Mouse (Mus musculus) hindbrain, embryonic 12.5 days (tissue): ENCODE measurements around the gene 2410137M14Rik. TPM values are rescaled to one million over a fixed set of nuclear protein-coding genes. Genes with fewer than 3 reads are reported as not detected.
"Not testable (repeated sequence)": the region's sequence is repeated elsewhere in the genome, so short reads cannot be mapped to it uniquely, and the experiment has no call there.

Source experiments
- ATAC-seq: fragments of 200-750 bp; cut with Nextera tagmentation; 2 replicates; pipeline ENCODE4 v1.8.0; 2017; ENCODE audit warnings: moderate TSS enrichment; ENCODE audit not compliant: low FRiP score
- H3K27ac ChIP-seq: fragments of 300-500 bp; sonication (generic); 2 replicates; pipeline ENCODE4 v1.5.1; 2016; ENCODE audit warnings: mild to moderate bottlenecking
- H3K27me3 ChIP-seq: fragments of 300-500 bp; sonication (generic); 2 replicates; pipeline ENCODE4 v1.6.1; 2016; ENCODE audit warnings: mild to moderate bottlenecking
- H3K36me3 ChIP-seq: fragments of 300-500 bp; sonication (generic); 2 replicates; pipeline ENCODE4 v1.6.1; 2016; ENCODE audit warnings: mild to moderate bottlenecking
- H3K4me1 ChIP-seq: fragments of 300-500 bp; sonication (generic); 2 replicates; pipeline ENCODE4 v1.6.1; 2016
- H3K4me2 ChIP-seq: fragments of 300-500 bp; sonication (generic); replicated peaks from 2 replicates; pipeline ENCODE4 v1.6.1; 2016; ENCODE audit warnings: mild to moderate bottlenecking
- H3K4me3 ChIP-seq: fragments of 300-500 bp; sonication (generic); 2 replicates; pipeline ENCODE4 v1.5.1; 2016; ENCODE audit warnings: mild to moderate bottlenecking
- H3K9ac ChIP-seq: fragments of 300-500 bp; sonication (generic); 2 replicates; pipeline ENCODE4 v1.6.1; 2016; ENCODE audit warnings: mild to moderate bottlenecking, moderate library complexity
- H3K9me3 ChIP-seq: fragments of 300-500 bp; sonication (generic); replicated peaks from 2 replicates; pipeline ENCODE4 v1.6.1; 2016; ENCODE audit warnings: mild to moderate bottlenecking
- WGBS: fragments of 180-500 bp; shearing (Covaris S2); methylation state at CpG from one replicate; pipeline ENCODE4 v1.1.7; 2016; 5-methylcytosine and 5-hydroxymethylcytosine counted together
- polyA plus RNA-seq: library from polyadenylated mRNA; unstranded; fragments of >200 nt; fragmentation: Nextera tagmentation; extraction: Ambion mirVana; gene quantifications from 2 replicates; pipeline ENCODE4 v1.2.1, GENCODE M21; 2016

The 2410137M14Rik gene
- polyA plus RNA-seq, 1 experiment from 2014 or later: 0.50 TPM

DNA sequence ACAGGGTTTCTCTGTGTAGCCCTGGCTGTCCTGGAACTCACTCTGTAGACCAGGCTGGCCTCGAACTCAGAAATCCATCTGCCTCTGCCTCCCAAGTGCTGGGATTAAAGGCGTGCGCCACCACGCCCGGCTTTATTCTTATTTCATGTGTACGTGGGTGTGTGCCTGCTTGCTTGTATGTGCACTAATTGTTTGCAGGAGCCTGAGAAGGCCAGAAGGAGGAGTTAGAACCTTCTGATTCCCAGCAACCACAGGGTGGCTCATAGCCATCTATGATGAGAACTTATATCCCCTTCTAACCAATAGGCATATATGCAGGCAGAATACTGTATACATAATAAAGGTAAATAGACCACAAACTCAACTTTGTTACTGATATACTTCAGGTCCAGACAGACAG, 9.6 kb upstream of the 2410137M14Rik start:
- H3K27ac ChIP-seq, H3K4me3 ChIP-seq, H3K4me2 ChIP-seq, H3K9me3 ChIP-seq, H3K4me1 ChIP-seq, H3K36me3 ChIP-seq, H3K9ac ChIP-seq, ATAC-seq: not testable (repeated sequence)
- peaks cover 30% of the 10 kb centered on the region for H3K27me3 ChIP-seq
- WGBS: 85% methylated on average over 6 of the region's 6 CpGs

DNA sequence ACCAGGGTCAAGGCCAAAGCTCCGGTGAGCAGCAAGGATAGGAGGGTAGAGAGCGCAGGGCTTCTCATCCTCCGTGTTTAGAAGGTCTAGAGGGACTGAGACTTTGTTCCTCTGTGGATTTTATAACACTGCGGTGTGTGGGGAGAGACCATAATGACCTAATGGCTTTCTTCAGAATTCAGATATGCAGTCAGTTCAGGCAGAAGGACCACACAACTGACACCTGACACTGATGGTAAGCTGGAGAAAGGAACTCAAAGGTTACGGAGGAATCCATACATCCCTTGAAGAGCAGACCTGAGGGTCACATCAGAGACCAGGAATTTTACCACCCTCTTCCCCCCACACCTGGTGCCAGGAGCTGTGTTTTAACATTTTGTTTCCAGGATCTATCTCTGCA, 8.4 kb upstream of the 2410137M14Rik start, which contains the start of gene H2-M5:
H2-M5 (minus strand) TSS at position 101 of the 400 bp plus-strand sequence.
- Histone ChIP-seq H3K4me1 (no peaks in the 10 kb centered on the region), H3K27ac (no peak within 1 kb of the TSS), H3K9ac (0 out of 2 replicates have a peak within 1 kb of the TSS, but pooled peaks have one; percentile 32), H3K4me3 (0 out of 2 replicates have a peak within 1 kb of the TSS, but pooled peaks have one; percentile 13), H3K36me3 (no peaks in the 10 kb centered on the region), H3K27me3 (peaks cover 30% of the 10 kb centered on the region), H3K4me2 (peak within 1 kb of the TSS; percentile 9; the same call in 1 of the 2 replicates), H3K9me3 (no peaks in the 10 kb centered on the region)
- no peak for ATAC-seq
- 24% methylated on average over 5 of the region's 5 CpGs for WGBS

DNA sequence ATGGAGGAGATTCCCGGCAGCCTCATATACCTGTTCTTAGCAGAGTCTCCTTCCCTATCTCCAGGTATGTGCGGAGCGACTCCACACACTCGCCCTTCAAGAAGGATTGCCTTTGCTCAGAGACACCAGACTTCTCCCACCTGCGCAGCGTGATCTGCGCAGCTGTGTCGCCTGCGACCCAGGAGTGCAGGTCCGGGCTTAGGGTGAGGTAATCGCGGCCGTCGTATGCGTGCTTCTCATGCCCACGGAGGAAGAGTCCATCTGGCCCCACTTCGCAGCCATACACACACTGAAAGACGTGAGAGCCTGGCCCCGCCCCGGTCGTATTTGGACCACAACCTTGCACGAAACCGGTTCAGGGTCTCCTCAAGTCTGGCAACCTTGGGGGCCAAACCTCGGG, 7.4 kb upstream of the 2410137M14Rik start:
- H3K27me3 ChIP-seq: peaks cover 30% of the 10 kb centered on the region
- ATAC-seq: no peak

DNA sequence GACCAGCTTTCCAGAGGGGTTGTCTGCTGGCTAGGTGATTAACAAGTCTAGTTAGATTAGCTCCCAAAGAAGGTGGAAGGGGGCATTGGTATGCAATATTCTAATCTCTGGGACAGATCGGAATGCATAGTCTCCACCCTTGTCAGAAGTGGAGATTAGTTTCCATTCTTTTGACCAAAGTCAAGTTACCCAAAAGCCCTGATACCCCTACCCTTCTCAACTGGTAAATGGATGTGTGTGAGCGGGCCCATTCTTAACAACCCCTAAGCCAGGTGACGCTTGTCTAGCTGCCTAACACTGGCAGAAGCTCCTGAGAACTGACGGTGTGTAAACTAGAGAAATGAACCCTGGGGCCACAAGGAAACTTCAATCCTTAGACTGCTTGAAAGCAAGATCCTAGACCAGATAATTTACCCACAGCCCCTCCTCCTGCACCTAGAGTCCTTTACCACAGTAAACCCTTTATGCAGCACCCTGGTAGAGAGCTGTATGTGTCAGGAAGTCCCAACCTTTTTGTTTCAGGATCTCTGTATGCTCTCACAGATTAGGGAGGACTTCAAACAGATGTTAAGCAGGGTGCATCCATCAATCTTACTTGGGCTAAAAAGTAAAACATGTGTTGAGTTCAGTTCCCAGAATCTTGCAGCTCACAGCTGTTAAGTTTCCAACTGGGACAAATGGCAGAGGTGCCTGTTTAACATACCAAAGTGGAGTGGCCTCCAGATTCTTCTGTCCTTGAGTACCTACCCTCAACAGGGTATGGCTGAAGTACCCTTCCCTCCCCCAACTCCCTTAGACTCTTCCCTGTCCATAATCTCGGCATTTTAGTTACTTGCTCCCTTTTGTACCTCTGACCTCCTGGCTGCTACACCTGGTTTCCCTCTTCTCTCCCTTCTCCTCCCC, 1.5 kb upstream of the 2410137M14Rik start:
- H3K9me3 ChIP-seq: no peaks in the 10 kb centered on the region
- H3K9ac ChIP-seq: no peak overlapping the region
- 0 out of 2 replicates have a peak, but pooled peaks cover 2% of the 10 kb centered on the region for H3K4me1 ChIP-seq
- no peaks in the 10 kb centered on the region for H3K36me3 ChIP-seq
- 45% methylated on average over 5 of the region's 5 CpGs for WGBS
- no peak for ATAC-seq
- H3K27ac ChIP-seq: no peak overlapping the region
- H3K4me2 ChIP-seq: no peak overlapping the region
- no peak overlapping the region for H3K4me3 ChIP-seq
- H3K27me3 ChIP-seq: peaks cover 24% of the 10 kb centered on the region

More for the DNA sequence above, 7.4 kb upstream of the 2410137M14Rik start:
- Histone ChIP-seq H3K36me3 (no peaks in the 10 kb centered on the region), H3K4me3 (0 out of 2 replicates have a peak overlapping the region, but pooled peaks have one; percentile 13), H3K4me1 (no peaks in the 10 kb centered on the region), H3K9ac (0 out of 2 replicates have a peak overlapping the region, but pooled peaks have one; percentile 32), H3K4me2 (peak overlapping the region; percentile 9; the same call in 1 of the 2 replicates), H3K9me3 (no peaks in the 10 kb centered on the region), H3K27ac (no peak overlapping the region)
- WGBS: 8% methylated on average over 24 of the region's 24 CpGs

DNA sequence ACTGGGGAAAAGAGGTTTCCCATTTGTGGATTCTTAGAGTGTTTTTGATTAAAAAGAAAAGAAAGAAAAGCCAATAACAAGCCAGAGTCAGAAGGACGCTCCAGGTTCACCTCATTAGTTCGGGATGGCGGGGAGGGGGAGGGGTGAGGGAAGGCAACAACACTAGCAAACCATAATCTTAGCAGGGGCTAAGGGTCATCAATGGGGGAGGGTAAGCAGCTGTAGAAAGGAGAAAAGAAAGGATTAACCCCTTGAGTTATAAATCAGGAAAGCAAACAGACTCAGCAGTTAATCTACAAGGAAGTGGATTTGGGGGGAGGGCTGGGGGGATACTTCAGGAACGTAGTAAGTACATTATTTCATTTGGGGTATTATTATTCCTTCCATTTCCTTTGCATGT, 808 bp upstream of the 2410137M14Rik start:
- H3K9me3 ChIP-seq: no peaks in the 10 kb centered on the region
- no peak overlapping the region for H3K4me2 ChIP-seq
- no peak for ATAC-seq
- WGBS: 16% methylated on average over 4 of the region's 4 CpGs
- H3K27me3 ChIP-seq: peaks cover 19% of the 10 kb centered on the region
- H3K9ac ChIP-seq: no peak overlapping the region
- no peak overlapping the region for H3K4me3 ChIP-seq
- H3K36me3 ChIP-seq: no peaks in the 10 kb centered on the region
- H3K4me1 ChIP-seq: 0 out of 2 replicates have a peak, but pooled peaks cover 2% of the 10 kb centered on the region
- H3K27ac ChIP-seq: no peak overlapping the region

DNA sequence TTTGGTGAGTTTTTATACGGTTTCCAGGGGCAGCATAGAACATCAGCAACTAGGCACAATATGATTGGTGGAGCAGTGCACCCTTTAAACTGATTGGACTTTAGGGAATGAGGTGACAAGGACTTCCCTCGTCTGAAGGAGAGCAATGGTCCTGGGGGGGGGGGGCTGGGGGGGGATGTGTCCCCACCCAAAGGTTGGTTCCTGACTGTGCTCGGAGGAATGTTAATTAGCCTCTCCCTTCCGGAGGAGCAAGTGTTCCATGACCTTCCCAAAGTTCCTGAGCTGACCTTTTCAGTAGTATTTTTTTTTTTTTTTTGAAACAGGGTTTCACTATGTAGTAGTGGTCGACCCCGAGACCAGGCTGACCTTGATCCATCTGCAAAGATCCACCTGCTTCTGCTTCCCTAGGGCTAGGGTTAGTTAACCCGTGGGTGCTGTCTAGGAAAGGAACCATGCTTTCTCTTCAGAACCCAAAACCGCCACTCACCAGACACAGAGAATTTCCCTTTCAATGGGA, 7.7 kb downstream of the 2410137M14Rik start:
- Histone ChIP-seq H3K4me2 (no peak overlapping the region), H3K27ac (no peak overlapping the region), H3K9me3 (no peaks in the 10 kb centered on the region), H3K27me3 (no peaks in the 10 kb centered on the region), H3K4me1 (no peaks in the 10 kb centered on the region), H3K36me3 (no peaks in the 10 kb centered on the region), H3K4me3 (no peak overlapping the region), H3K9ac (no peak overlapping the region)
- 71% methylated on average over 8 of the region's 8 CpGs for WGBS
- ATAC-seq: no peak

DNA sequence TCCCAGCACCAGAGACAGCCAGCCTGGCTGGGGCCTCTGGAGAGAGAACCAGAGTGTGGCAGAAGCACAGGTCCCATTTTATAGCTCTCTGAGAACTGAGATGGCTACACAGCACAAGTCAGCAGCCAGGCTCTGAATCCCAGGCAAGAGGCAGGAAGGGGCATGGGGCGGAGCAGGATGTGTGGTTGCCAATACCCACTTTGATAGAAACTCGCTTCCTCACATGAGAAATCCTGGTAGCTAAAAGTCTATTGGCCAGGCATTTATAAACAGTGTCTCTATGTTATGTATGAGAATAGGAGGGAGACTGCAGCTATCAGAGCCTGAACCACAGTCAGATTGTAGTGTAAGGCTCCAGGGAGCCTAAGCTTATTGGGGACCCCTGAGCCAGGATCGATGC, 8.2 kb downstream of the 2410137M14Rik start:
- Histone ChIP-seq H3K27ac (no peak overlapping the region), H3K9me3 (no peaks in the 10 kb centered on the region), H3K4me2 (no peak overlapping the region), H3K36me3 (no peaks in the 10 kb centered on the region), H3K4me1 (no peaks in the 10 kb centered on the region), H3K4me3 (no peak overlapping the region), H3K9ac (no peak overlapping the region), H3K27me3 (no peaks in the 10 kb centered on the region)
- ATAC-seq: no peak
- 91% methylated on average over 3 of the region's 3 CpGs for WGBS

DNA sequence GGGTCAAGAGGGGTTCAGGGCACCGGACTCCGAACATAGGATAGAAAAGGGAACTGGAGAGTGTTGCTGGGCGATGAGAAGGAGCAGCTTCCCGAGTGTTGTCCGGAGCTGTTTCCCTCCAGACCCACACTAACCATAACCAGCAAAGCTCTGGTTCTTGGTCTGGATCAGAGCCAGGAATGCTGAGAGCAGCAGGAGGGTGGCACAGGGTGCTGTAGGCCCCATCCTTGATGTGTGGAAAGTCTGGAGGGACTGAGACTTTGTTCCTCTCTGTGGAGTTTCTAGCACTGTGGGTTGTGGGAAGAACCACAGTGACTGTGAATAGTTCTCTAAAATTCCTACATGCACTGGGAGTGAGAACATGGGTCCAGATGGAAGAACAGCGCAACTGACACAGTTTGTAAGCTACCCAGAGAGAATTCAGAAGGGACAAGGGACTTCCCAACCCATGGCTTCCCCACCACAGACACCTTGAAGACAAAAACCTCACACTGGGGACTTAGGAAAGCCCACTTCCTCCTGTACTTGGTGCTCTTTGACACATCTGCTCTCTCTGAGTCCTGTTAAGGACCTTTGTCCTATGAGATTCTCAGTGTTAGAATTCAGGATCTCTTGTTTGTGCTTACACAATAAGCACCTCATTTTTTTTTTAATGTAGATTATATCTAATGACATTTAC, 9.7 kb downstream of the 2410137M14Rik start:
- no peaks in the 10 kb centered on the region for H3K4me1 ChIP-seq
- H3K4me2 ChIP-seq: no peak overlapping the region
- no peak for ATAC-seq
- H3K36me3 ChIP-seq: no peaks in the 10 kb centered on the region
- no peaks in the 10 kb centered on the region for H3K27me3 ChIP-seq
- H3K9me3 ChIP-seq: no peaks in the 10 kb centered on the region
- H3K9ac ChIP-seq: no peak overlapping the region
- H3K4me3 ChIP-seq: no peak overlapping the region
- 89% methylated on average over 6 of the region's 6 CpGs for WGBS
- H3K27ac ChIP-seq: no peak overlapping the region

DNA sequence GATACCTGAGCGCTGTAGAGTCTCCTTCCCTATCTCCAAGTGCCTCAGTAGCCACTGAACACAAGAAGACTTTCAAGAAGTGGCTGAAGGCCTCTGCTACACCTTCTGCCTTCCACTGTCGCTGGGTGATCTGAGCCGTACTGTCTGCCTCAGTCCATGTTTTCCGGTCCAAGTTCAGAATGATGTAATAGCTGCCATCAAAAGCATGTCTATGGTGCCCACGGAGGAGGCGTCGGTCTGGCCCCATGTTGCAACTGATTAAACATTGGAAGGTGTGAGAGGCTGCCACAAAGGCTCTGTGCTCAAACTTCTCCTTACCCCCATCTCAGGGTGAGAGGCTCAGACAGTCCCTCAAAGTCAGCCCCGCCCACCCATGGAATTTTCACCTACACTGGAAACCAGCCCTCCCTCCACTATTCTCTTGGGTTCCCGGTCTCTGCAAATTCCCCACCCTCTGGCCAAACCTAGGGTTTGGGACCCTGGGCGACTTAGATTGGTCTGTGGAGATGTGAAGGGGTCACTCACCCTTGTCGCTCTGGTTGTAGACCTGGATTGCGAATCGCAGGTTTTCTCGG, 10.6 kb downstream of the 2410137M14Rik start:
- Histone ChIP-seq H3K9ac (no peak overlapping the region), H3K4me2 (no peak overlapping the region), H3K9me3 (no peaks in the 10 kb centered on the region), H3K36me3 (no peaks in the 10 kb centered on the region), H3K27ac (no peak overlapping the region), H3K4me1 (no peaks in the 10 kb centered on the region), H3K27me3 (no peaks in the 10 kb centered on the region), H3K4me3 (no peak overlapping the region)
- ATAC-seq: no peak
- WGBS: 85% methylated on average over 14 of the region's 14 CpGs

DNA sequence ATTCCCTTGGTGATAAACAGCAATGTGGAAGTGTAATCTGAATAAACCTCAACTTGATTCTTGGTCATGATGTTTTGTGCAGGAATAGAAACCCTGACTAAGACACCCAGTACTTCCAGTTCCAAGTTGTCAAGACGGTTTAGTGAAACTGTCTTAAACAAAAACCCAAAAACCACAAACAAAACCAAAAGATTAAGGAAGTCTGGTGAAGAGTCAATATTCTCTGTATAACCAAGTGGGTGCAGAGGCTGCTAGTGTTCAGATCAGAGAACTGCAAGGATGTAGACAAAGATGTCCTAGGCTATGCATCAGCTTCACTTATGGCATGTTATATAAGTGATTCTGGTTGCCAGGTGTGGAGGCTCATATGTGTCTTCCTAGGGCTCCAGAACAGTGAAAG, 14.2 kb downstream of the 2410137M14Rik start:
- H3K9ac ChIP-seq: no peak overlapping the region
- H3K27me3 ChIP-seq: no peaks in the 10 kb centered on the region
- no peak overlapping the region for H3K27ac ChIP-seq
- ATAC-seq: no peak
- H3K4me1 ChIP-seq: no peaks in the 10 kb centered on the region
- no peaks in the 10 kb centered on the region for H3K9me3 ChIP-seq
- H3K4me2 ChIP-seq: no peak overlapping the region
- H3K4me3 ChIP-seq: no peak overlapping the region
- WGBS: 85% methylated on average over 1 of the region's 1 CpGs
- no peaks in the 10 kb centered on the region for H3K36me3 ChIP-seq

DNA sequence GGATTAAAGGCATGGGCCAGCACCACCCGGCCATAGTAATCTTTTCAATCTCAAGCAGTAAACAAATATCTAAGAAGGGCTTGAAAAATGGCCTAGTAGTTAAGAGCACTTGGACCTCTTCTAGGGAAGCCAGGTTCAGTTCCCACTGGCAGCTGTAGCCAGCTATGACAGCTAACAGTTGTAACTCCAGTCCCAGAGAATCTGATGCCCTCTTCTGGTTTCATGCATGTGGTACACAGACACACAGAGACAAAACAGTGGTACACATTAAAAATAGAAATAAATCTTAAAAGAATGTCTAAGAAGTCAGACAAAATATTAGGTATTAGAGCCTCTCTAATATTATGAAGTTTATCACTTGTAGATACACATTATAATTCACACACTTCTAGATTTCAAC, 19.9 kb downstream of the 2410137M14Rik start:
- H3K4me2 ChIP-seq: no peak overlapping the region
- H3K27me3 ChIP-seq: no peaks in the 10 kb centered on the region
- H3K4me3 ChIP-seq: no peak overlapping the region
- peaks cover 12% of the 10 kb centered on the region for H3K4me1 ChIP-seq
- no peak overlapping the region for H3K9ac ChIP-seq
- WGBS: 72% methylated on average over 1 of the region's 1 CpGs
- H3K9me3 ChIP-seq: no peaks in the 10 kb centered on the region
- no peak for ATAC-seq
- 0 out of 2 replicates have a peak, but pooled peaks cover 1% of the 10 kb centered on the region for H3K36me3 ChIP-seq
- H3K27ac ChIP-seq: no peak overlapping the region

DNA sequence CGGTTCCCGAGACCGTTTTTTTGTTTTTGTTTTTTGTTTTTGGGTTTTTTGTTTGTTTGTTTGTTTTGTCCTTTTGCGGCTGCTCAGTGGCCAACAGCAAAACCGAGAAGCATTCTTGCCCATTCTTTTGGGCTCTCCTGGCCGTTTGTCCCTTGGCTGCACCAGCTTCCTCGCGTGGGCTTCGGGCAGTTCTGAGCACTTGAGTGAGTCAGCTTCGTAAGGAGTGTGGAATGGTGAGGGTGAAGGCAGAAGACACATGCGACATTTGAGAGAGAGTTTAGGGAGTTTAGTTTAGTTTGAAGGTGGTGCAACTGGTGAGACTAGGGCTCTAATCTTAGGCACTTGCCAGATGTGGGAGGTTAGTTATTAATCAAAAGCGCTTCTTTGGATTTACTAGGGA, 22.2 kb downstream of the 2410137M14Rik start:
- H3K9ac ChIP-seq: peak overlapping the region; percentile 78
- H3K36me3 ChIP-seq: 0 out of 2 replicates have a peak, but pooled peaks cover 3% of the 10 kb centered on the region
- peak overlapping the region; percentile 73 for H3K4me2 ChIP-seq
- no peaks in the 10 kb centered on the region for H3K27me3 ChIP-seq
- ATAC-seq: no peak; the same call in 1 of the 2 replicates
- no peaks in the 10 kb centered on the region for H3K9me3 ChIP-seq
- WGBS: 13% methylated on average over 12 of the region's 12 CpGs
- H3K4me3 ChIP-seq: peak overlapping the region; percentile 70
- peaks cover 12% of the 10 kb centered on the region for H3K4me1 ChIP-seq
- H3K27ac ChIP-seq: peak overlapping the region; percentile 74; the same call in 1 of the 2 replicates
